Mouse (Mus musculus) kidney, adult 11 months (tissue): ENCODE measurements around the gene Maoa.

Experiments
- DNase-seq: peaks from one replicate; pipeline ENCODE4 v3.0.0; 2022

Maoa gene

GRCm38 (mm10) chrX:16619034-16619929 is at the start of gene Maoa:
Gene Maoa, plus strand, starts transcription at chrX:16619698.
- DNase-seq = peak; percentile 69

GRCm38 (mm10) chrX:16618225-16619033 is 1.1 kb upstream of the Maoa start:
- peak; percentile 90 for DNase-seq

DNA sequence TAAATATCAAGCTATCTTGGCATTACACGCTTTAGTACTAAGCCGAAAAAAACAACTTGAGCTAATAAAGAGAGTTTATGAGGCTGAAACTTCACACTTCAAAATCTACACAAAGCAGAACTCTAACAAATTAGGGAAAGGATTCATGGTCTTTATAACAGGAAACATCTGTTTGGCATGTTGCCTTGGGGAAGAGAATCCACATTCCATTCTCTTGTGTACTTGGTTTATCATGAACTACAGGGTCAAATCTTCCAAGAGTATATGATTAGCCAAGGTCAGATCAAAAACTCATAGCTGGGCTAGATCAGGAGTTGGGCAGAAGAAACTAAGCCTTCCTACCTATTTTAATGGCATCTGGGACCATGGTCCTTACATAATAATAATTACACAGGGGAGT is 37.0 kb downstream of the Maoa start:
- no peak for DNase-seq

GRCm38 (mm10) chrX:16706094-16706493 is 86.6 kb downstream of the Maoa start:
- DNase-seq = no peak

DNA sequence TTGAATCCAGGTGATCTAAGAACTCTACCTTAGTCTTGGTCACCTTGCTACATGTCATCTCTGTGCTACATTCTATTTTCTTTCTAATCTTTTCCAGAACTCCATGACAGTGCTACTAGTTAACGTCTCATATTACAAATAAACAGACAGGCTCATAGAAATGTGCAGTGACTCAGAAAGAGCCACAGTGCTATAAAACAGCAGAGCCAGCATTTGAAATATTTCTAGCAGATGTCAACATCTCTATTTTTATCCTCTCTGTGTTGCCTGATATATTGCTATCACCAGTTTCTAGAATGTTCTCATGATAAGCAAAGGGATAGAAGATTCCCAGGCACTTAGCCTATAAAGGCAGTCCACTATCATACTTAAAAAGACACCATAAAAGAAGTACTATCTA is 94.5 kb downstream of the Maoa start:
- DNase-seq = no peak
